Comparison of ENCODE assay signal across 20 mouse cellular contexts in the genomic region with DNA sequence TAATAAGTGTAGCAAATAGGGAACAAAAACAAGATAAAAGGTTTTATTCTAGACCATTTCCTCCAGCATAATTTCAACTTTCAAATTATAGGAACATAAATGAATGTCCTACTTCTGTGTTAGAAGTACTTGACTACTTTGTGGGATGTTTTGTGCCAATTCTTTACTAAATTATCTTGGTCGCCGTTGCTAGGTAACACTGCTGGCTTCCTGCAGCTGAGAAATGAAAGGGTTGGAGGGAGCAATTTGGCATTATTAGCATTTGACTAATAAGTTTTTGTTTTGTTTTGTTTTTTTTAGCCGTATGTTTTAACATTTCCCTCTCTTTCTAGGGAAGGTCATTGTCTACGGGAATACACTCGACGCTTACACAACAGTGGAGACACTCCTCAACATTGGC.
"Had no signal": no experiment of that assay in that cellular context is flagged by ENCODE, and none has a peak within 500 bp of the region (broad histone marks: within the 10 kb centered on the region; RNA-seq: fewer than 3 reads in every experiment).

No protein-coding gene starts in this region.

- H3K9ac ChIP-seq: limb, embryonic 13.5 days; liver, embryonic 13.5 days; midbrain, embryonic 15.5 days; neural tube, embryonic 13.5 days; stomach, embryonic 15.5 days had no signal

- H3K36me3 ChIP-seq: limb, embryonic 10.5 days; limb, embryonic 13.5 days; liver, embryonic 13.5 days; midbrain, embryonic 15.5 days; neural tube, embryonic 13.5 days; stomach, embryonic 15.5 days had no signal

- H3K27ac ChIP-seq: kidney, postnatal 0 days; layer of hippocampus, adult 2 months; limb, embryonic 10.5 days; limb, embryonic 13.5 days; liver, embryonic 13.5 days; midbrain, embryonic 15.5 days; neural tube, embryonic 13.5 days; stomach, embryonic 15.5 days had no signal

- H3K4me1 ChIP-seq: limb, embryonic 10.5 days; limb, embryonic 13.5 days; liver, embryonic 13.5 days; midbrain, embryonic 15.5 days; stomach, embryonic 15.5 days had no signal

- ATAC-seq: midbrain, embryonic 15.5 days had no signal

- DNase-seq: kidney, postnatal 25 days; layer of hippocampus, adult 9-11 months; liver, embryonic 13.5 days; lung, adult 2 months; lung, postnatal 14 days; lung, postnatal 4 days; right cerebral cortex, adult 18-20 months; right cerebral cortex, postnatal 14 days; right cerebral cortex, postnatal 4 days; thymus, adult 18-20 months; thymus, postnatal 36 days had no signal

- H3K9me3 ChIP-seq: limb, embryonic 10.5 days; limb, embryonic 13.5 days; liver, embryonic 13.5 days; midbrain, embryonic 15.5 days; neural tube, embryonic 13.5 days; stomach, embryonic 15.5 days had no signal

- H3K4me3 ChIP-seq: layer of hippocampus, adult 2 months; limb, embryonic 10.5 days; limb, embryonic 13.5 days; liver, embryonic 13.5 days; midbrain, embryonic 15.5 days; myocyte; neural tube, embryonic 13.5 days; stomach, embryonic 15.5 days had no signal

- H3K27me3 ChIP-seq: limb, embryonic 13.5 days; liver, embryonic 13.5 days; midbrain, embryonic 15.5 days; neural tube, embryonic 13.5 days; stomach, embryonic 15.5 days had no signal

- H3K4me2 ChIP-seq: limb, embryonic 13.5 days; liver, embryonic 13.5 days; midbrain, embryonic 11.5 days; midbrain, embryonic 15.5 days; neural tube, embryonic 13.5 days; stomach, embryonic 15.5 days had no signal
